Mouse (Mus musculus) limb, embryonic 15.5 days (tissue): Measurements from ENCODE around the gene Cdipt. TPM values are rescaled to one million over a fixed set of nuclear protein-coding genes. Genes with fewer than 3 reads are reported as not detected.
A peak's percentile ranks its signal among the peaks of the same experiment; 100 is the strongest.

Source experiments
- ATAC-seq: fragments of 200-750 bp; cut with Nextera tagmentation; 2 replicates; pipeline ENCODE4 v1.8.0; 2017; ENCODE audit warnings: low read depth, moderate TSS enrichment; ENCODE audit not compliant: insufficient number of reproducible peaks, low FRiP score, low TSS enrichment
- H3K27ac ChIP-seq: fragments of 300-500 bp; sonication (generic); 2 replicates; pipeline ENCODE4 v1.5.1; 2015; ENCODE audit warnings: moderate library complexity, mild to moderate bottlenecking, inconsistent platforms
- H3K27me3 ChIP-seq: fragments of 300-500 bp; sonication (generic); 2 replicates; pipeline ENCODE4 v1.6.1; 2015; ENCODE audit warnings: inconsistent platforms
- H3K36me3 ChIP-seq: fragments of 300-500 bp; sonication (generic); 2 replicates; pipeline ENCODE4 v1.6.1; 2015; ENCODE audit warnings: inconsistent platforms
- H3K4me1 ChIP-seq: fragments of 300-500 bp; sonication (generic); 2 replicates; pipeline ENCODE4 v1.6.1; 2015; ENCODE audit warnings: inconsistent platforms
- H3K4me2 ChIP-seq: fragments of 300-500 bp; sonication (generic); 2 replicates; pipeline ENCODE4 v1.6.1; 2015; ENCODE audit warnings: mild to moderate bottlenecking, inconsistent platforms
- H3K4me3 ChIP-seq: fragments of 300-500 bp; sonication (generic); 2 replicates; pipeline ENCODE4 v1.5.1; 2015; ENCODE audit warnings: mild to moderate bottlenecking, inconsistent platforms
- H3K9ac ChIP-seq: fragments of 300-500 bp; sonication (generic); 2 replicates; pipeline ENCODE4 v1.6.1; 2015; ENCODE audit warnings: inconsistent platforms
- H3K9me3 ChIP-seq: fragments of 300-500 bp; sonication (generic); 2 replicates; pipeline ENCODE4 v1.6.1; 2016; ENCODE audit warnings: inconsistent platforms
- WGBS: fragments of 180-500 bp; shearing (Covaris S2); methylation state at CpG from one replicate; pipeline ENCODE4 v1.1.7; 2015; 5-methylcytosine and 5-hydroxymethylcytosine counted together
- polyA plus RNA-seq: library from polyadenylated mRNA; unstranded; fragments of >200 nt; fragmentation: Nextera tagmentation; extraction: Ambion mirVana; gene quantifications from 2 replicates; pipeline ENCODE4 v1.2.1, GENCODE M21; 2015

Cdipt gene
- polyA plus RNA-seq, 1 experiment from 2014 or later: 105 TPM

GRCm38 (mm10) chr7:127003620-127004019 is 27.9 kb downstream of the Cdipt start:
- H3K4me2 ChIP-seq: no peak overlapping the region
- no peak overlapping the region for H3K4me3 ChIP-seq
- no peak overlapping the region for H3K9ac ChIP-seq
- peaks cover 8% of the 10 kb centered on the region for H3K4me1 ChIP-seq
- no peak overlapping the region for H3K27ac ChIP-seq
- 87% methylated on average over 5 of the region's 5 CpGs for WGBS
- no peaks in the 10 kb centered on the region for H3K36me3 ChIP-seq
- ATAC-seq: no peak
- no peaks in the 10 kb centered on the region for H3K27me3 ChIP-seq
- H3K9me3 ChIP-seq: no peaks in the 10 kb centered on the region

GRCm38 (mm10) chr7:127004122-127004875 is 28.6 kb downstream of the Cdipt start:
- H3K27me3 ChIP-seq: no peaks in the 10 kb centered on the region
- WGBS: 72% methylated on average over 4 of the region's 4 CpGs
- H3K9me3 ChIP-seq: no peaks in the 10 kb centered on the region
- H3K4me1 ChIP-seq: peaks cover 12% of the 10 kb centered on the region
- H3K9ac ChIP-seq: no peak overlapping the region
- H3K27ac ChIP-seq: no peak overlapping the region
- no peak for ATAC-seq
- H3K36me3 ChIP-seq: no peaks in the 10 kb centered on the region
- H3K4me3 ChIP-seq: no peak overlapping the region
- no peak overlapping the region for H3K4me2 ChIP-seq

- Histone ChIP-seq H3K4me3 (no peak overlapping the region), H3K27me3 (no peaks in the 10 kb centered on the region), H3K9ac (no peak overlapping the region), H3K9me3 (no peaks in the 10 kb centered on the region), H3K27ac (no peak overlapping the region), H3K36me3 (peaks cover 12% of the 10 kb centered on the region; the same call in 1 of the 2 replicates), H3K4me2 (no peak overlapping the region), H3K4me1 (peaks cover 13% of the 10 kb centered on the region)
- WGBS: 76% methylated on average over 6 of the region's 6 CpGs
- ATAC-seq: no peak
Measured at GRCm38 (mm10) chr7:127007313-127008024, 31.8 kb downstream of the Cdipt start.

- Histone ChIP-seq H3K9me3 (no peaks in the 10 kb centered on the region), H3K27me3 (no peaks in the 10 kb centered on the region), H3K4me3 (no peak overlapping the region), H3K4me2 (no peak overlapping the region), H3K27ac (peak overlapping the region; percentile 61), H3K9ac (no peak overlapping the region), H3K36me3 (peaks cover 21% of the 10 kb centered on the region), H3K4me1 (peaks cover 13% of the 10 kb centered on the region)
- WGBS: 55% methylated on average over 9 of the region's 9 CpGs
- ATAC-seq: peak; percentile 61; the same call in 1 of the 2 replicates
Measured at GRCm38 (mm10) chr7:127008239-127009019, 32.7 kb downstream of the Cdipt start.

GRCm38 (mm10) chr7:127009307-127010085 is 33.8 kb downstream of the Cdipt start:
- Histone ChIP-seq H3K36me3 (peaks cover 31% of the 10 kb centered on the region), H3K9ac (no peak overlapping the region), H3K4me1 (peaks cover 19% of the 10 kb centered on the region), H3K9me3 (no peaks in the 10 kb centered on the region), H3K4me2 (no peak overlapping the region), H3K27me3 (no peaks in the 10 kb centered on the region), H3K4me3 (no peak overlapping the region), H3K27ac (peak overlapping the region; percentile 61; the same call in 1 of the 2 replicates)
- ATAC-seq: no peak
- 90% methylated on average over 17 of the region's 17 CpGs for WGBS

- WGBS: 89% methylated on average over 2 of the region's 2 CpGs
Measured at GRCm38 (mm10) chr7:127011051-127011450, 35.3 kb downstream of the Cdipt start.

GRCm38 (mm10) chr7:127011717-127012116 is 36.0 kb downstream of the Cdipt start:
- peaks cover 42% of the 10 kb centered on the region for H3K36me3 ChIP-seq
- no peak overlapping the region for H3K4me3 ChIP-seq
- no peak overlapping the region for H3K9ac ChIP-seq
- H3K4me1 ChIP-seq: peaks cover 34% of the 10 kb centered on the region
- no peaks in the 10 kb centered on the region for H3K9me3 ChIP-seq
- no peak overlapping the region for H3K27ac ChIP-seq
- WGBS: 69% methylated on average over 2 of the region's 2 CpGs
- ATAC-seq: no peak
- H3K27me3 ChIP-seq: no peaks in the 10 kb centered on the region
- H3K4me2 ChIP-seq: no peak overlapping the region

More at GRCm38 (mm10) chr7:127011051-127011450, 35.3 kb downstream of the Cdipt start:
- Histone ChIP-seq H3K9me3 (no peaks in the 10 kb centered on the region), H3K4me3 (no peak overlapping the region), H3K4me2 (no peak overlapping the region), H3K4me1 (peaks cover 33% of the 10 kb centered on the region), H3K27ac (no peak overlapping the region), H3K36me3 (peaks cover 42% of the 10 kb centered on the region), H3K27me3 (no peaks in the 10 kb centered on the region), H3K9ac (no peak overlapping the region)
- no peak for ATAC-seq

GRCm38 (mm10) chr7:127012374-127012773 is 36.7 kb downstream of the Cdipt start:
- Histone ChIP-seq H3K27ac (no peak overlapping the region), H3K4me2 (no peak overlapping the region), H3K27me3 (no peaks in the 10 kb centered on the region), H3K4me1 (peaks cover 34% of the 10 kb centered on the region), H3K9ac (no peak overlapping the region), H3K9me3 (no peaks in the 10 kb centered on the region), H3K4me3 (no peak overlapping the region), H3K36me3 (peaks cover 42% of the 10 kb centered on the region)
- ATAC-seq: no peak
- WGBS: 89% methylated on average over 6 of the region's 6 CpGs

- Histone ChIP-seq H3K27ac (no peak overlapping the region), H3K4me3 (no peak overlapping the region), H3K9ac (no peak overlapping the region), H3K27me3 (no peaks in the 10 kb centered on the region), H3K36me3 (peaks cover 42% of the 10 kb centered on the region), H3K4me1 (peaks cover 38% of the 10 kb centered on the region), H3K4me2 (no peak overlapping the region), H3K9me3 (no peaks in the 10 kb centered on the region)
- 93% methylated on average over 10 of the region's 10 CpGs for WGBS
- no peak for ATAC-seq
Measured at GRCm38 (mm10) chr7:127012845-127013244, 37.1 kb downstream of the Cdipt start.

- no peaks in the 10 kb centered on the region for H3K9me3 ChIP-seq
- H3K36me3 ChIP-seq: peaks cover 42% of the 10 kb centered on the region
- no peaks in the 10 kb centered on the region for H3K27me3 ChIP-seq
- H3K9ac ChIP-seq: no peak overlapping the region
- peaks cover 42% of the 10 kb centered on the region for H3K4me1 ChIP-seq
- WGBS: 95% methylated on average over 6 of the region's 6 CpGs
- H3K4me2 ChIP-seq: no peak overlapping the region
- no peak overlapping the region for H3K27ac ChIP-seq
- no peak for ATAC-seq
- H3K4me3 ChIP-seq: no peak overlapping the region
Measured at GRCm38 (mm10) chr7:127013385-127013784, 37.7 kb downstream of the Cdipt start.

GRCm38 (mm10) chr7:127014320-127014719 is 38.6 kb downstream of the Cdipt start, which contains the start of gene Mvp:
Gene Mvp, minus strand, starts transcription at chr7:127014621.
- WGBS: 39% methylated on average over 11 of the region's 11 CpGs
- H3K27ac ChIP-seq: 0 out of 2 replicates have a peak within 1 kb of the TSS, but pooled peaks have one; percentile 8
- no peaks in the 10 kb centered on the region for H3K27me3 ChIP-seq
- H3K36me3 ChIP-seq: peaks cover 42% of the 10 kb centered on the region
- H3K9me3 ChIP-seq: no peaks in the 10 kb centered on the region
- peaks cover 44% of the 10 kb centered on the region for H3K4me1 ChIP-seq
- no peak for ATAC-seq
- 0 out of 2 replicates have a peak within 1 kb of the TSS, but pooled peaks have one; percentile 76 for H3K9ac ChIP-seq
- peak within 1 kb of the TSS; percentile 32 for H3K4me2 ChIP-seq
- H3K4me3 ChIP-seq: peak within 1 kb of the TSS; percentile 70
